Mouse (Mus musculus) limb, embryonic 15.5 days (tissue): ENCODE results near the gene Gm36028. TPM values are rescaled to one million over a fixed set of nuclear protein-coding genes. Genes with fewer than 3 reads are reported as not detected.

Experiments
- ATAC-seq: fragments of 200-750 bp; cut with Nextera tagmentation; 2 replicates; pipeline ENCODE4 v1.8.0; 2017; ENCODE audit warnings: low read depth, moderate TSS enrichment; ENCODE audit not compliant: insufficient number of reproducible peaks, low FRiP score, low TSS enrichment
- H3K27ac ChIP-seq: fragments of 300-500 bp; sonication (generic); 2 replicates; pipeline ENCODE4 v1.5.1; 2015; ENCODE audit warnings: moderate library complexity, mild to moderate bottlenecking, inconsistent platforms
- H3K27me3 ChIP-seq: fragments of 300-500 bp; sonication (generic); 2 replicates; pipeline ENCODE4 v1.6.1; 2015; ENCODE audit warnings: inconsistent platforms
- H3K36me3 ChIP-seq: fragments of 300-500 bp; sonication (generic); 2 replicates; pipeline ENCODE4 v1.6.1; 2015; ENCODE audit warnings: inconsistent platforms
- H3K4me1 ChIP-seq: fragments of 300-500 bp; sonication (generic); 2 replicates; pipeline ENCODE4 v1.6.1; 2015; ENCODE audit warnings: inconsistent platforms
- H3K4me2 ChIP-seq: fragments of 300-500 bp; sonication (generic); 2 replicates; pipeline ENCODE4 v1.6.1; 2015; ENCODE audit warnings: mild to moderate bottlenecking, inconsistent platforms
- H3K4me3 ChIP-seq: fragments of 300-500 bp; sonication (generic); 2 replicates; pipeline ENCODE4 v1.5.1; 2015; ENCODE audit warnings: mild to moderate bottlenecking, inconsistent platforms
- H3K9ac ChIP-seq: fragments of 300-500 bp; sonication (generic); 2 replicates; pipeline ENCODE4 v1.6.1; 2015; ENCODE audit warnings: inconsistent platforms
- H3K9me3 ChIP-seq: fragments of 300-500 bp; sonication (generic); 2 replicates; pipeline ENCODE4 v1.6.1; 2016; ENCODE audit warnings: inconsistent platforms
- WGBS: fragments of 180-500 bp; shearing (Covaris S2); methylation state at CpG from one replicate; pipeline ENCODE4 v1.1.7; 2015; 5-methylcytosine and 5-hydroxymethylcytosine counted together
- polyA plus RNA-seq: library from polyadenylated mRNA; unstranded; fragments of >200 nt; fragmentation: Nextera tagmentation; extraction: Ambion mirVana; gene quantifications from 2 replicates; pipeline ENCODE4 v1.2.1, GENCODE M21; 2015

Gene Gm36028
- polyA plus RNA-seq, result not detected in 2 replicates

- WGBS, result 81% methylated on average over 7 of the region's 7 CpGs
- Histone ChIP-seq H3K9me3 (no peaks in the 10 kb centered on the region), H3K36me3 (no peaks in the 10 kb centered on the region), H3K4me1 (no peaks in the 10 kb centered on the region), H3K4me2 (no peak within 1 kb of the TSS), H3K4me3 (no peak within 1 kb of the TSS), H3K9ac (no peak within 1 kb of the TSS), H3K27me3 (no peaks in the 10 kb centered on the region), H3K27ac (no peak within 1 kb of the TSS)
- no peak for ATAC-seq
Measured at GRCm38 (mm10) chr16:37861029-37861428, at the start of gene Gm36028. Gene Gm36028, minus strand, starts transcription at chr16:37861146.

- Histone ChIP-seq H3K9ac (no peak overlapping the region), H3K27ac (no peak overlapping the region), H3K4me2 (no peak overlapping the region), H3K36me3 (no peaks in the 10 kb centered on the region), H3K27me3 (no peaks in the 10 kb centered on the region), H3K9me3 (no peaks in the 10 kb centered on the region), H3K4me3 (no peak overlapping the region), H3K4me1 (no peaks in the 10 kb centered on the region)
- ATAC-seq, result no peak
- 88% methylated on average over 3 of the region's 3 CpGs for WGBS
Measured at GRCm38 (mm10) chr16:37906456-37906855, 45.5 kb upstream of the Gm36028 start.

GRCm38 (mm10) chr16:37901318-37901717 is 40.4 kb upstream of the Gm36028 start:
- ATAC-seq, result no peak
- WGBS, result 38% methylated on average over 11 of the region's 11 CpGs

DNA sequence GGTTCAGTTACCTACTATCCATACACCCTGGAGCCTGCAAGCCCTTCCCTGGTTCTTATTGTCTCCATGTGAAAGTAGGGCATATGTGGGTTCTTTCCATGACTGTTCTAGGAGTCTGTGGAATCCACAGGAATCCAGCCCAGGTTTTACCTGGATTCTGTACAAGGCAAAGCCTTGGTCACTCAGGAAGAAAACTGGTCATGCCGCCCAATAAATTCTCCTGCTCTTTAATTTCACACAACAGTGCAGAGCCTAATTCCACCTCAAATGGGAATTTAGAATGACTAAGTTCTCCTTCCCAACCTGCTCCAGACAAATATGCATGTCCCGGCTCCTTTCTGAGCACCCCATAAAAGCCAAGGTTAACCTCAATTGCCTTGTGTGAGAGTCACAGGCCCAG is 38.4 kb upstream of the Gm36028 start:
- no peak overlapping the region for H3K4me2 ChIP-seq
- no peak overlapping the region for H3K4me3 ChIP-seq
- H3K9me3 ChIP-seq, result no peaks in the 10 kb centered on the region
- no peaks in the 10 kb centered on the region for H3K27me3 ChIP-seq
- 13% methylated on average over 2 of the region's 2 CpGs for WGBS
- peak overlapping the region; percentile 13; the same call in 1 of the 2 replicates for H3K27ac ChIP-seq
- no peak overlapping the region for H3K9ac ChIP-seq
- ATAC-seq, result no peak
- H3K36me3 ChIP-seq, result no peaks in the 10 kb centered on the region
- peaks cover 6% of the 10 kb centered on the region; the same call in 1 of the 2 replicates for H3K4me1 ChIP-seq

More at GRCm38 (mm10) chr16:37901318-37901717, 40.4 kb upstream of the Gm36028 start:
- Histone ChIP-seq H3K4me3 (no peak overlapping the region), H3K4me1 (peaks cover 6% of the 10 kb centered on the region; the same call in 1 of the 2 replicates), H3K4me2 (no peak overlapping the region), H3K27ac (no peak overlapping the region), H3K36me3 (no peaks in the 10 kb centered on the region), H3K9ac (no peak overlapping the region), H3K9me3 (no peaks in the 10 kb centered on the region), H3K27me3 (no peaks in the 10 kb centered on the region)

DNA sequence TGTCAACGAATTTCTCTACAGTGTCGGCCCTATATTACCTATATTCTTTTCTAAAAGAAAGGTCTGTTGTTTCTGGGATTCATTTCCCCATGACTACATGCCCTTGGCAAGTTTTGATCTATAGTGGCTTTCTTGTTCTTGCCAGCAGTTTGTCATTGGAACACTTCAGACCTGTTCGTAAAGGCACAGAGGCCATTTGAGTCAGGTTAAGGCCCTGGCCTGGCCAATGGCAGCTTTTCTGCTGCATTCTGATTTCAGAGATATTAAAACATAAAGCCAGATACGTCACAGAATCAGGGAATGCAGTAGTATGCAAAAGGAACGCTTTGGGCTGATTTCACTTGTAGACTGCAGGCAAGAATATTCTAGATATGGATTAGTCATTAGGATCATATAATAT is 37.8 kb upstream of the Gm36028 start:
- no peak for ATAC-seq
- Histone ChIP-seq H3K4me3 (no peak overlapping the region), H3K9me3 (no peaks in the 10 kb centered on the region), H3K36me3 (no peaks in the 10 kb centered on the region), H3K4me2 (no peak overlapping the region), H3K9ac (no peak overlapping the region), H3K27ac (no peak overlapping the region), H3K27me3 (no peaks in the 10 kb centered on the region), H3K4me1 (peaks cover 6% of the 10 kb centered on the region; the same call in 1 of the 2 replicates)
- 60% methylated on average over 5 of the region's 5 CpGs for WGBS

DNA sequence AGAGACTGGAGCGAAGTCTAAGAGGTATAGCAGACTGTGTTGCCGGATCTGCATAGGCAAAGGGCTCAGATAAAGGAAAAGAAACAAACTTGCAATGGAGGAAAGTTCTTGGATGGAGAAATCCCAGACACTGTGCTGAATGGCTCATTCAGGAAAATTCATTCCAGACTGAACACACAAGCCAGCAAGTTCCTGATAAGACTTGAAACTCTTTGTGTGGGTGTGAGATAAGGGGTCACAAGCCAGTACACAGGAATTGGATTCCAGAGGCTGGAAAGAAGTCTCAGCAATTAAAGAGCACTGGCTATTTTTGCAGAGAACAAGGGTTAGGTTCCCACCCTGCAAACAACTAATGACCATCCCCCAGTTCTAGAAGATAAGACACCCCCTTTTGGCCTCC is 33.0 kb upstream of the Gm36028 start:
- no peaks in the 10 kb centered on the region for H3K27me3 ChIP-seq
- WGBS, result 77% methylated on average over 2 of the region's 2 CpGs
- no peak for ATAC-seq
- no peak overlapping the region for H3K4me2 ChIP-seq
- no peak overlapping the region for H3K4me3 ChIP-seq
- no peak overlapping the region for H3K9ac ChIP-seq
- peaks cover 13% of the 10 kb centered on the region; the same call in 1 of the 2 replicates for H3K4me1 ChIP-seq
- H3K27ac ChIP-seq, result no peak overlapping the region
- no peaks in the 10 kb centered on the region for H3K9me3 ChIP-seq
- H3K36me3 ChIP-seq, result no peaks in the 10 kb centered on the region

DNA sequence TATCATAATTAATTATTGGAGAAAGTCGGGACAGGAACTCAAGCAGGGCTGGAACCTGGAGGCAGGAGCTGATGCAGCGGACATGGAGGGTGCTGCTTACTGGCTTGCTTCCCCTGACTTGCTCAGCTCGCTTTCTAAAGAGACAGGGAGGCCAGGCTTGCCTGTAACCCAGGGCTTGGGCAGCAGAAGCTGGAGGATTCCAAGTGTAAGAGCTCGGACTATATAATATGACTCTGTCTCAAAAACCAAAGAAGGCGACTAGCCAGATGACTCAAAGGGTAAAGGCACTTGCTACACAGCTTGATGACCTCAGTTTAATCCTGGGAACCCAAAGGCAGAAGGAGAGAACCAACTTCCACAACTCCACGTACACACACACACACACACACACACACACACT is 32.4 kb upstream of the Gm36028 start:
- H3K4me1 ChIP-seq, result peaks cover 12% of the 10 kb centered on the region; the same call in 1 of the 2 replicates

GRCm38 (mm10) chr16:37892667-37893066 is 31.7 kb upstream of the Gm36028 start:
- 0 out of 2 replicates have a peak overlapping the region, but pooled peaks have one; percentile 1 for H3K27ac ChIP-seq
- ATAC-seq, result no peak

More for the DNA sequence above, 32.4 kb upstream of the Gm36028 start:
- WGBS, result 31% methylated on average over 6 of the region's 6 CpGs
- Histone ChIP-seq H3K4me3 (no peak overlapping the region), H3K27ac (no peak overlapping the region), H3K9ac (no peak overlapping the region), H3K27me3 (no peaks in the 10 kb centered on the region), H3K36me3 (no peaks in the 10 kb centered on the region), H3K4me2 (no peak overlapping the region), H3K9me3 (no peaks in the 10 kb centered on the region)
- no peak for ATAC-seq

DNA sequence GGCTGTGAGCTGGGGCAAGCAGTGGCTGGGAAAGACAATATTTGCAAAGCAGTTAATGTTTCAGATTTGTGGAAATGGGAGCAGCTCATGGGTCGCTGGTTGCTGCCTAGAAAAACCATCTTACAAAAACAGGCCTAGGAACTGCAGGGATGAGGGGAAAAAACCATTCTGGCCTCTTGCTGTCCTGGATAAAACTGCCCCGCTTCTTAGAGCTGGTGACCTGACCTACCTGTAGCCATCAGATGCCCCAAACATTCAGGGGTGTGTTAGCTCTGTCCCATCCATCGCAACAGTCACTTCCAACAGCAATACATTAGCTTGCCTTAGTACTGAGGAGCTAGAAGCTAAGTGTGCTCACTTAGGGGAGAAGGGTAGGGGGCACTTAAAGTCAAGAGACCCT is 28.0 kb upstream of the Gm36028 start:
- H3K4me3 ChIP-seq, result no peak overlapping the region
- WGBS, result 87% methylated on average over 3 of the region's 3 CpGs
- H3K27ac ChIP-seq, result 0 out of 2 replicates have a peak overlapping the region, but pooled peaks have one; percentile 38
- H3K9ac ChIP-seq, result no peak overlapping the region
- peaks cover 12% of the 10 kb centered on the region; the same call in 1 of the 2 replicates for H3K4me1 ChIP-seq
- H3K9me3 ChIP-seq, result no peaks in the 10 kb centered on the region
- H3K27me3 ChIP-seq, result no peaks in the 10 kb centered on the region
- H3K36me3 ChIP-seq, result peaks cover 3% of the 10 kb centered on the region; the same call in 1 of the 2 replicates
- H3K4me2 ChIP-seq, result no peak overlapping the region
- ATAC-seq, result no peak

More at GRCm38 (mm10) chr16:37892667-37893066, 31.7 kb upstream of the Gm36028 start:
- peaks cover 12% of the 10 kb centered on the region; the same call in 1 of the 2 replicates for H3K4me1 ChIP-seq
- no peaks in the 10 kb centered on the region for H3K9me3 ChIP-seq
- no peaks in the 10 kb centered on the region for H3K27me3 ChIP-seq
- no peak overlapping the region for H3K9ac ChIP-seq
- H3K36me3 ChIP-seq, result no peaks in the 10 kb centered on the region
- H3K4me3 ChIP-seq, result no peak overlapping the region
- WGBS, result 21% methylated on average over 2 of the region's 2 CpGs
- no peak overlapping the region for H3K4me2 ChIP-seq

DNA sequence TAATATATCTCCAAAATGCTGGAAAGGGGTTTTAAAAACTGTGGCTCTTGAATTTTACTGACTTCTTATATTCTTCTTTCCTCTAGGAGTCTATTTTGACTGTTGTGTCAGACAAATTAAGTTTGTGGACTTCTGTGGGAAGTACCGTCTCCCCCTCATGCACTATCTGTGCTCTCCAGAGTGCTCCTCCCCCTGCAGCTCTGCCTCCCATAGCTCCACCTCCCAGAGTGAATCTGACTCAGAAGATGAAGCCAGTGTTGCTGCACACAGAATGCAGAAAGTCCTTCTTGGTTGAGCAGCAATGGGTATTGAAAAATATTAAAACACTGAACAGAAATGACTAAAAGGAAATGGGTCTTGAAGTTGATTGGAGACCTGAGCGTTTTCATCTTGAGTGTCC is 20.2 kb upstream of the Gm36028 start:
- Histone ChIP-seq H3K9me3 (no peaks in the 10 kb centered on the region), H3K27ac (no peak overlapping the region), H3K27me3 (no peaks in the 10 kb centered on the region), H3K9ac (no peak overlapping the region), H3K36me3 (peaks cover 57% of the 10 kb centered on the region), H3K4me1 (no peaks in the 10 kb centered on the region), H3K4me2 (no peak overlapping the region), H3K4me3 (no peak overlapping the region)
- 83% methylated on average over 2 of the region's 2 CpGs for WGBS
- ATAC-seq, result no peak

GRCm38 (mm10) chr16:37879750-37880419 is 18.9 kb upstream of the Gm36028 start:
- Histone ChIP-seq H3K4me3 (no peak overlapping the region), H3K27me3 (no peaks in the 10 kb centered on the region), H3K4me1 (peaks cover 1% of the 10 kb centered on the region; the same call in 1 of the 2 replicates), H3K9me3 (no peaks in the 10 kb centered on the region), H3K4me2 (no peak overlapping the region), H3K9ac (no peak overlapping the region), H3K27ac (no peak overlapping the region), H3K36me3 (peaks cover 57% of the 10 kb centered on the region)
- no peak for ATAC-seq
- 96% methylated on average over 4 of the region's 4 CpGs for WGBS

DNA sequence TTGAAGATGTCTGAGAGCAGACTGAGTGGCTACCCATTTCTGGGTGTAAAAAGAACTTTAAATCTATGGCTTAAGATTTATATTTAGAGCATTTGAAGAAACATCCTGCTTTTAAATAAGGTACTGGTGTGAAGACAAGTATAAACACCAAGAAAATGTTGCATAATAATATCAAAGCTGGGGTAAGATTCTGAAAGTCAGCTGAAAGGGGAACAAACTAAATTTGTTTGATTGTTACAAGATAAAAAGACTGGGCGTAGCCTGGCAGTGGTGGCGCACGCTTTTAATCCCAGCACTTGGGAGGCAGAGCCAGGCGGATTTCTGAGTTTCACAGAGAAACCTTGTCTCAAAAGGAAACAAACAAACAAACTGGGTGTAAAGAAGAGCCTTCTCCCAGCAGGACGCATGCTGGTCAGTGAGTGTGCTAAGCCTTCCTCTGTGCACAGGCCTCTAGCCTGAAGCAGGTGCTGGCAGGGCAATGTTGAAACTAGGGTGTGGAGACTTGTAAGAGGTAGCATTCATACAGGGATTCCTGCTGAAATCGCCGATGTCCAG is 18.1 kb upstream of the Gm36028 start:
- WGBS, result 87% methylated on average over 7 of the region's 7 CpGs
- no peak overlapping the region for H3K4me2 ChIP-seq
- H3K4me3 ChIP-seq, result no peak overlapping the region
- peaks cover 55% of the 10 kb centered on the region for H3K36me3 ChIP-seq
- no peaks in the 10 kb centered on the region for H3K27me3 ChIP-seq
- H3K4me1 ChIP-seq, result peaks cover 4% of the 10 kb centered on the region; the same call in 1 of the 2 replicates
- ATAC-seq, result no peak
- no peak overlapping the region for H3K9ac ChIP-seq
- no peaks in the 10 kb centered on the region for H3K9me3 ChIP-seq
- no peak overlapping the region for H3K27ac ChIP-seq
